In genomic region chr7:97074974-97075373, GRCm38 (mm10) we compare ENCODE assay signal across 27 mouse cellular contexts. TPM values are rescaled to one million over a fixed set of nuclear protein-coding genes. Genes with fewer than 3 reads are reported as not detected.
DNase-seq lines count a peak whose midpoint lies in the region; ATAC-seq and TF ChIP-seq lines count a peak whose summit lies in the region.
"Had no signal": no experiment of that assay in that cellular context is flagged by ENCODE, and none has a peak within 500 bp of the region (broad histone marks: within the 10 kb centered on the region; RNA-seq: fewer than 3 reads in every experiment).

No protein-coding gene starts in this region.

- TF ChIP-seq CTCF in lung, postnatal 0 days (IDR thresholded peaks at IDR 0.05), result no peak

- 67% methylated on average over 1 of the region's 1 CpGs for WGBS in lung, postnatal 0 days

- no peak overlapping the region for H3K9ac ChIP-seq in lung, postnatal 0 days (replicated peaks; ENCODE audit: low read depth)
- H3K9ac ChIP-seq: embryonic facial prominence, embryonic 15.5 days; forebrain, embryonic 15.5 days; hindbrain, embryonic 14.5 days; limb, embryonic 13.5 days; liver, embryonic 12.5 days; midbrain, embryonic 12.5 days; stomach, embryonic 15.5 days had no signal

- peak; percentile 16 for DNase-seq in adrenal gland, postnatal 14 days
- DNase-seq in adrenal gland, postnatal 10 days, result no peak
- peak; percentile 81 for DNase-seq in lung, postnatal 0 days (ENCODE audit: low spot score)
- DNase-seq in lung, postnatal 4 days, result no peak
- DNase-seq in ovary, adult 18-20 months (ENCODE audit: low spot score), result no peak
- no peak for DNase-seq in spleen, adult 18-20 months
- DNase-seq: cerebellum, adult 18-20 months; cerebellum, postnatal 25 days; embryo, embryonic 11 days; gastrocnemius, postnatal 14 days; heart, postnatal 4 days; kidney, adult 8-10 months; kidney, postnatal 14 days; lung, adult 2 months; right cerebral cortex, postnatal 4 days; thymus, adult 2 months had no signal

- no peaks in the 10 kb centered on the region for H3K4me1 ChIP-seq in lung, postnatal 0 days (ENCODE audit: insufficient read depth, low read depth, low read length)
- peaks cover 13% of the 10 kb centered on the region for H3K4me1 ChIP-seq in brown adipose tissue, adult 24 weeks (ENCODE audit: control insufficient read depth, insufficient read depth, insufficient read length, low read length)
- H3K4me1 ChIP-seq: midbrain, embryonic 12.5 days had no signal

- no peak overlapping the region for H3K4me2 ChIP-seq in lung, postnatal 0 days (replicated peaks; ENCODE audit: low read depth, low read length)
- H3K4me2 ChIP-seq: embryonic facial prominence, embryonic 15.5 days; forebrain, embryonic 15.5 days; hindbrain, embryonic 14.5 days; limb, embryonic 13.5 days; liver, embryonic 12.5 days; midbrain, embryonic 12.5 days; stomach, embryonic 15.5 days had no signal

- no peak overlapping the region for H3K4me3 ChIP-seq in lung, postnatal 0 days (ENCODE audit: low read depth, low read length)
- H3K4me3 ChIP-seq in brown adipose tissue, adult 24 weeks (ENCODE audit: insufficient read depth, low read depth, low read length), result no peak overlapping the region
- H3K4me3 ChIP-seq: embryonic facial prominence, embryonic 15.5 days; forebrain, embryonic 15.5 days; heart, embryonic 10.5 days; layer of hippocampus, adult 2 months; limb, embryonic 13.5 days; liver, embryonic 12.5 days; midbrain, embryonic 12.5 days; stomach, embryonic 15.5 days had no signal

- H3K9me3 ChIP-seq in lung, postnatal 0 days (ENCODE audit: low read length), result no peaks in the 10 kb centered on the region
- H3K9me3 ChIP-seq: embryonic facial prominence, embryonic 15.5 days; forebrain, embryonic 15.5 days; heart, embryonic 10.5 days; limb, embryonic 13.5 days; liver, embryonic 12.5 days; midbrain, embryonic 12.5 days; stomach, embryonic 15.5 days had no signal

- H3K27me3 ChIP-seq in lung, postnatal 0 days (replicated peaks; ENCODE audit: insufficient read depth, low read length), result no peaks in the 10 kb centered on the region
- H3K27me3 ChIP-seq: embryonic facial prominence, embryonic 15.5 days; forebrain, embryonic 15.5 days; limb, embryonic 13.5 days; liver, embryonic 12.5 days; midbrain, embryonic 12.5 days; stomach, embryonic 15.5 days had no signal

- TF ChIP-seq EP300 in lung, postnatal 0 days (IDR thresholded peaks at IDR 0.05), result peak; percentile 68

- H3K27ac ChIP-seq in lung, postnatal 0 days (ENCODE audit: low read length), result no peak overlapping the region
- H3K27ac ChIP-seq in brown adipose tissue, adult 24 weeks (replicated peaks; ENCODE audit: low read depth, low read length), result peak overlapping the region; percentile 59; the same call in 1 of the 2 replicates
- H3K27ac ChIP-seq: embryonic facial prominence, embryonic 15.5 days; forebrain, embryonic 15.5 days; heart, embryonic 10.5 days; hindbrain, embryonic 14.5 days; layer of hippocampus, adult 2 months; limb, embryonic 13.5 days; liver, embryonic 12.5 days; midbrain, embryonic 12.5 days; stomach, embryonic 15.5 days had no signal

- H3K36me3 ChIP-seq in lung, postnatal 0 days (ENCODE audit: insufficient read depth, low read length), result no peaks in the 10 kb centered on the region
- H3K36me3 ChIP-seq: embryonic facial prominence, embryonic 15.5 days; forebrain, embryonic 15.5 days; heart, embryonic 10.5 days; limb, embryonic 13.5 days; liver, embryonic 12.5 days; midbrain, embryonic 12.5 days; stomach, embryonic 15.5 days had no signal

- peak; percentile 34 for ATAC-seq in lung, postnatal 0 days
- ATAC-seq in monocyte, adult 5-6 weeks (replicated peaks; ENCODE audit: insufficient number of reproducible peaks, low FRiP score, low TSS enrichment, poor library complexity, severe bottlenecking), result peak; percentile 52
- ATAC-seq: forebrain, embryonic 15.5 days; liver, embryonic 12.5 days had no signal

RNA-seq across cellular contexts. Expression of gene Gab2, which starts 6.4 kb away (rescaled TPM):
- total RNA-seq in adrenal gland, postnatal 14 days (2021), result 16.1 and 20.7 TPM in 2 replicates
- total RNA-seq in adrenal gland, postnatal 10 days (2021), result 10 to 100 TPM; 18.1 to 20.9 TPM
- polyA plus RNA-seq in lung, postnatal 0 days (2015; fragmentation: Nextera tagmentation; extraction: Ambion mirVana), result 7.0 and 7.7 TPM in 2 replicates
- polyA plus RNA-seq in brown adipose tissue, adult 24 weeks (2012; ENCODE audit: insufficient read depth, insufficient read length, missing spikeins), result 3.9 and 10.0 TPM in 2 replicates
- 41.6 to 52.5 TPM (median 41.9 TPM) in 3 replicates for total RNA-seq in monocyte, adult 5-6 weeks (2017)

Comparison
In these comparisons a context has a peak if more than half of its experiments do, and no peak if none do; other contexts are left out.
1. DNase-seq: peak in adrenal gland, postnatal 14 days (single experiment) and lung, postnatal 0 days (single experiment); none in adrenal gland, postnatal 10 days (single experiment), lung, postnatal 4 days (0 of 2), ovary, adult 18-20 months (single experiment) and spleen, adult 18-20 months (0 of 2).